Mouse (Mus musculus) natural killer cell, adult 2 months (primary cell): ENCODE results near the gene Pithd1.

ENCODE experiments used
- DNase-seq, 2 experiments: peaks; one replicate each; pipeline ENCODE4 v3.0.0; 2022; ENCODE audit warnings: low spot score in 2 of 2

Pithd1 gene

DNA sequence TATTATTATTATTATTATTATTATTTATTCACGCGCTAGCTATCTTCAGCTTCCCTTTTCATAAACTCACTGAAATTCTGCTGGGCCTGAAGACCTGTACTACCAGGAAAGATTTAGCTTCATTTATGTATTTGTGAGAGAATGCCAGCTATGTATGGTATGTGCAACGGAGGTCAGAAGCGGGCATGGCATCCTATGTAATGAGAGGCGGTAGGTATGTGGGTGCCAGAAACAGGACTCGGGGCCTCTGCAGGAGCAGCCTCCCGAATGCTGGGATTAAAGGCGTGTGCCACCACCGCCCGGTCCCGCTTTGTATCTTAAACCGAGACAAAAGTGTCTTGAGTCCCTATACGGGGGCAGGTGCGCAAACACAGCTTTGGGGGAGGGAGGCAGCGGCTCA lies 24.1 kb downstream of the Pithd1 start:
- DNase-seq, result no peak

DNA sequence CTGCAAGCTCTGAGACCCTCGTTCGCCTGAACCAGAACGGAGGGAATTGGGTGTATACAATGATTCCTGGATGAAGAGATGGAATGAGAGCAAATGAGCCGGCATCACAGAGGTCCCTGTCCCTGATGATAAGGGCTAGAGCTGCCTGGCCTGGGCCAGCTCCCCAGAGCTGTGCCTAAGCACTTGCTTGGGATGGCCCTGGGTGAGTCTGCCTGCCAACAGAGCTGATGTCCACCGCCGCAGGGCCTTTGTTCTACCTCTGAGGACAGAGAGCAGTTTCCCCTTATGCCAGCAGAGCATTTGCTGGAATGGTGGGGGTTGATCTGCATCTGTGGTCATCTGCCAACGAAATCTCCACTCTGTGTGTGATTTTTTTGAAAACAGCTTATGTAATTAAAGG lies 24.9 kb downstream of the Pithd1 start:
- no peak for DNase-seq

DNA sequence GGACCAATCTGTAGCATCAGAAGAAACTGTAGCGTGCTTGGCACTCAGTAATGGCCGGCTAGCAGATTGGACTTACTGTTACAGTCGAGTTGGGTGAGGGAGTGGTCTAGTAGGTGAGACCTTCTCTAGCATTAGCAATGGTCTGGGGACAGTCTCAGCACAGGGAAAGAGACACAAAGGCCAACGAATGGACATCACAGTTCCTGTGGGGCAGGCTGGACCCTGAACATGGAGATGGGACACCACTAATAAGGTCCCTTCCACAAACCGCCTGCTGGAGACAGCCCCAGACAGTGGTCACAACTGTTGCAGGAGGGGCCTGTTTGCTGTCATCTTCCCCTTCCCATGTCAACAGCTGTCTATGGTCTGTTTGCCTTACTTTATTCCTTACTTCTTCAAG lies 25.4 kb downstream of the Pithd1 start:
- no peak for DNase-seq

- peak; percentile 70 to 83 for DNase-seq
Measured at GRCm38 (mm10) chr4:135960717-135961116, 26.3 kb downstream of the Pithd1 start.

DNA sequence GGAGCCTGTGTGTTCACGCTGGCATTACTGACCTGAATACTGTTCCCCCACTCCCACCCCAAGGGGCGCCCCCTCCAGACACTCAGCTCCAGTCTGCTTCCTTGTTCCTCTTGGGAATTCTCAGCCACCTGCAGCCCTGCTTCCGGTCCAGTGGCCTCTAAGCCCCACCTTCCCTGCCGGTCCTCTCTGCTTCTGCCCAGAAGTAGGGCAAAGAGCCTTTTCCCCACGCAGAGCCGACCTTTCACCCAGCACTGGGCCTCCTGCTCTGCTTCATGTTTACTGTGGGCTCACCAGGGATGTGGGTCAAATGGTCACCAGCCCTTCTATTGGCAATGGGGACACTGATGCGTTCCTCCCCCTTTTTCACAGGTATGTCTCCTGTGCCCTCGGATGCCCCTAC lies 28.7 kb downstream of the Pithd1 start:
- no peak for DNase-seq

DNA sequence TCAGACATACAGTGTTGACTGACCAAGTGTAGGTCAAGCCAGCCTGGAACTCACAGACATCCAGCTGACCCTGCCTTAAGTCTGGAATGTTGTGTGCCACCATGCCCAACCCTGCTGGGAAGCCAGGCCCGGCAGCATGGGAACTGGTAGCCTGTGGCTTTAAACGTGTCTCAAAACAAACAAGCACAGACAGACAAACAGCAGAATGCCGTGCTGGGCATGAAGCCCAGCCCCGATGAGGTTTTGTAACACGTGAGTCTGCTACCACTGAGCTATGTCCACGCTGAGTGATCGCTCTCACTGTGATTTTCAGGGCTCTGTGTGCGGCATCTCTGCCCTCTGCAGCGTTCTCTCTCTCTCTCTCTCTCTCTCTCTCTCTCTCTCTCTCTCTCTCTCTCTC lies 31.2 kb downstream of the Pithd1 start:
- DNase-seq, result no peak

DNA sequence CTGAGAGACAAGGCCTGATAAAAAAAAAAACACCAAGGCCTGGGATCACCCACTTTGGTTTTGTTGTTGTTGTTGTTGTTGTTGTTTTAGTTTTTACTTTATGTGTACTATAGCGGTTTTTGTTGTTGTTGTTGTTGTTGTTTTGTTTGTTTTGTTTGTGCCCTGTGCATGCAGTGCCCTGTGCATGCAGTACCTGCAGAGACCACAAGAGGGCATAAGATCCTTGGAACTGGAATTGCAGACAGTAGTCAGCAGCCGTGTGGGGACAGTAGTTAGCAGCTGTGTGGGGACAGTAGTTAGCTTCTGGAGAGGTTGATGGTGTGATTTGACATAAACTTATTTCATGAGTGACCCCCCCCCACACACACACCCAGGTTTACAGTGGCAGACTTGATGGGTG lies 32.8 kb downstream of the Pithd1 start:
- DNase-seq, result peak; percentile 65 to 77

DNA sequence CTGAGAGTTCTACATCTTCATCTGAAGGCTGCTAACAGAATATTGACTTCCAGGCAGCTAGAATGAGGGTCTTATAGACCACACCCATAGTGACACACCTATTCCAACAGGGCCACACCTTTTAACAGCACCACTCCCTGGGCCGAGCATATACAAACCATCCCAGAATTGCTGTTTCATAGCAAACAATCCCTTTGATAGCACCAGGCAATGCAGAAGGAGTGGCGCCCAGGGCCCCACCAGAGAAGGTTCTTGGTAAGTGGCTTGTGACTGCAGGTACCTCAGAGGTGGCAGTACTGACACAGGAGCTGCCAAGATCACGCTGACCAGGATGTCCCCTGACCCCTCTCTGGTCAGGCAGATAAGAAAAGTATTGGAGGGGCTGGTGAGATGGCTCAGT lies 33.9 kb downstream of the Pithd1 start:
- no peak for DNase-seq

GRCm38 (mm10) chr4:135951505-135951904 lies 35.6 kb downstream of the Pithd1 start:
- DNase-seq, result no peak

DNA sequence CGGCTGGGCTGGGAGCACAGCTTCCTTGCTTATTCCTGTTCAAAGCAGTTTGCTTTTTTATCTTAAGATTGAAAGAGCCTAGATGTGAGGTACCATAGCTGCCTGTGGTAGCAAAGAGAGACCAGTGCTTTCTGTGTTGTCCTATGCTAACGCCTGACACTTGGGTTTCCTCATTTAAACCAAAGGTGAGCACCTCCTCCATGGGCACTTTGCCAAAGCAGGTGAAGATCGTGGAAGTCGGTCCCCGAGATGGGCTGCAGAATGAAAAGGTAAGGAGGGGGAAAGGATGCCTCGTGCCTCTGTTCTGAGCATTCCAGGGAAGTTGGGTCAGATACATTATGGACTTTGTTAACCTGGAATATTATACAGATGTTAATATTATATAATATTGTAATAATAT lies 36.7 kb downstream of the Pithd1 start:
- DNase-seq, result no peak

DNA sequence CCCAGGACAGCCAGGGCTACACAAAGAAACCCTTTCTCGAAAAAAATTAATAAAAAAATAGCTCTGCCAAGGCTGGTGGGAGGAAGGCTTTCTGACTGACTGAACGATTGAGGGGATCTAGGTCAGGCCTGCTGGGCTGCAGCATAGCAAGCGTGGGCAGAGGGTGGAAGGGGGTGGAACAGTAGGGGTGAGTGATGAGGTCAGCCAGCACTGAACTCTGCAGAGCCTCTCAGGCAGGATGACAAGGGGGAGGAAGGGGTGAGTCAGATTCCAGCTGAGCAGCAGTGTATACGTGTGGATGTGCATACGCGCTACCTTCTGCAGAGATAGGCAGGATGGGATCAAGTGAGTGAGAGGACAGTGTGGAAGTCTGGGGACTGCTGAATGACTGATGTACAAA lies 37.2 kb downstream of the Pithd1 start:
- no peak for DNase-seq

DNA sequence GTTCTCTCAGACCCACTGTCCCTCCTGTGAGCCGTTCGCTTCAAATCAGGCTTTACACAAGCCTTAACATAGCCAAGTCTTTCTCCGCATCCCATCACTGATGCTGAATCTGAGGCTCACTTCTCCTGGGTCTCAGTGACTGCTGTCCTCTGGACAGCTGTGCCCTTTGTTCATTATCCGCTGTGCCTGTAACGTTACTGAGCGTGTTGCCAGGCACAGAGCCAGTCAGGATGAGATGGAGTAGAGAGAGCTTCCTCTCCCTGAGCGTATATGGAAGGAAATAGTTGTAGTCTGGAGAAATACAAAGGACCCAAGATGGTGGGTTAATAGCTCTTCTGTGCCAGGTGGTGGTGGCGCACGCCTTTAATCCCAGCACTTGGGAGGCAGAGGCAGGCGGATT lies 37.6 kb downstream of the Pithd1 start:
- DNase-seq, result no peak

- DNase-seq, result no peak
Measured at GRCm38 (mm10) chr4:135948142-135948541, 38.9 kb downstream of the Pithd1 start.

- DNase-seq, result peak in 1 of 2 experiments; percentile 28
Measured at GRCm38 (mm10) chr4:135946659-135947301, 40.3 kb downstream of the Pithd1 start.

DNA sequence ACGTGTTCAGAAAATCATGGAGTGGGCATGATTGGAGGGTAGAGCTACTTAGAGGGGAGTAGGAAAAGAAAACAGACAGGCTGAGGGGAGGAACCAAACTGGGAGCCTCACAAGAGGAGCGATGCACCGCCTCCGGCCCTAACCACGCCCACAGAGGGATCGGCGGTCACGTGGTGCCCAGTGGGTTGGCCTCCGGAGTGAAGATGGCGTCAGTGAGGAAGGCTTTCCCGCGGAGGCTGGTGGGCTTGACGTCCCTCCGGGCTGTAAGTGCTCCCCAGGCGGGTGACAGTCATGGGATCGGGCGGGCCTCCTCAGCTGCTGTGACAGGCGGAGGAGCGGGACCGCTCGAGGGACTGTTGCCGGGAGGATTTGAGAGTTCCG lies 40.8 kb downstream of the Pithd1 start, which contains the start of gene Hmgcl:
Gene Hmgcl, plus strand, starts transcription at position 171 of the 381 bp plus-strand sequence.
- peak; percentile 89 to 92 for DNase-seq

GRCm38 (mm10) chr4:135945706-135946105 lies 41.4 kb downstream of the Pithd1 start:
- no peak for DNase-seq

GRCm38 (mm10) chr4:135943389-135943788 lies 43.7 kb downstream of the Pithd1 start:
- DNase-seq, result no peak

DNA sequence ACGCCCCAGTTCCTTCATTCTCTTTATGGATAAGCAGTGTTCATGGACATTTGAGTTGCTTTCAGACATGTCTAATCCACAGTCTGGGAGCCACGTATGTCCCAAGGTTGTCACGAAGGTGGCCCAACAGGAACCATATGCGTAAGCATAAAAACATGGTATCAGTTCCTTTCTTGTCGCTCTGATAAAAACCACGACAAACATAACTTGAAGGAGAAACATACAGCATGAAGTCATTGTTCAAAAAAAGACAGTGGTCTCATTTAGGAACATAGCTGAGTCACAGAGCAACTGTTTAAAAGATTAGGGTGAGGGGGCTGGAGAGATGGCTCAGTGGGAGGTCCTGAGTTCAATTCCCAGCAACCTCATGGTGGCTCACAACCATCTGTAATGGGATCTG lies 44.9 kb downstream of the Pithd1 start:
- no peak for DNase-seq

- peak in 1 of 2 experiments; percentile 40 for DNase-seq
Measured at GRCm38 (mm10) chr4:135941026-135941425, 46.0 kb downstream of the Pithd1 start.

DNA sequence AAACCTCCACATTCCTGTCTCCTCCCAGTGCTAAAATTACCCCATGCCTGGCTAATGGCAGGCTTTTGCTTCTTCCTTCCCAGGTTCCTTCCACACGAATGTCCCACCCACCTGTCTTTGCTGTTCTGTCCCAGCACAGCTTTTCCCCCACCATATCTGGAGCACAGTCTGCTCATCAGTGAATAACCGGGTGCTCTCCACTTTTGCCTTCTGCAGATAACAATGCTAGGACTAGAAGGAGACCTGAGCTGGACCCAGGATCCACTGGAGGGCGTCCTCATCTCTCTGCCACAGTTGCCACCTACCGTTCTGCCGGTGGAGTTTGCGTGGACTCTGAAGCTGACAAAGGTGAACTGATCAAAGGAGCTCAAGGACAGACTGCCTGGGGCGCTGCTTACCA lies 48.2 kb downstream of the Pithd1 start:
- no peak for DNase-seq

DNA sequence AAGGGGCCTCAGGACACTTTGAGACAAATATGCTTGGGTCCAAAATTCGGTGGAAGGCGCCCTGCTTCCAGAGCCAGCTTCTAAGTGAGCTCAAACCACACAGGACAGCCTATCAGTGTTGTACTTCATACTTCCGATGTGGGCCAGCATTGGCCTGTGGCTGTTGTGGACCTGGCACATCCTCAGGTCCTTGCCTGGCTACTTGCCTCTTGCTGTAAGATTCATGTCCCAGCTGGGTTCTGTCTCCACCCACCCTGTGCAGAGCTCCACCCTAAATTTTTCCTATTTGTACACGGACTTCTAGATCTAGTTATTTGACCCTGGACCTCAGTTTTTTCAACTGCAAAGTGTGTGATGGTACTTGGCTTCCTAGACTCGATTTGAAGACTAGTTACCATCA lies 51.6 kb downstream of the Pithd1 start:
- no peak for DNase-seq

- DNase-seq, result no peak
Measured at GRCm38 (mm10) chr4:135934708-135935500, 52.2 kb downstream of the Pithd1 start.

DNA sequence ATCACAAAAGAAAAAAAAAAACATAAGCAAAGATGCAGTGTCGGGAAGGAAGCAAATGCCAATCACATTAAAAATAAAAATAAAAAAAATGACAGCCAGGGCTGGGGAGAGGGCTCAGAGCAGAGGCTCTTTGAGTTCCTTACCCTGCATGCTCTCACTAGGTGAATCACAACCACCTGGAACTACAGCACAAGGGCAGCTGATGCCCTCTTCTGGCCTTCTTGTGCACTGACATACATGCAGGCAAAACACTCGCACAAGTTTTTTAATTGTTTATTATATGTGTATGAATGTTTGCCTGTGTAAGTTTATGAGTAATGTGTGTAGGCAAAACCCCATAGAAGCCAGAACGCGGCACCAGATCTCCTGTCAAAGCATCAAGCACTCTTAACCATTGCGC lies 55.2 kb downstream of the Pithd1 start:
- DNase-seq, result peak; percentile 17 to 49
